Mouse (Mus musculus): ENCODE data around the gene Arhgef6.

Arhgef6 gene

DNA sequence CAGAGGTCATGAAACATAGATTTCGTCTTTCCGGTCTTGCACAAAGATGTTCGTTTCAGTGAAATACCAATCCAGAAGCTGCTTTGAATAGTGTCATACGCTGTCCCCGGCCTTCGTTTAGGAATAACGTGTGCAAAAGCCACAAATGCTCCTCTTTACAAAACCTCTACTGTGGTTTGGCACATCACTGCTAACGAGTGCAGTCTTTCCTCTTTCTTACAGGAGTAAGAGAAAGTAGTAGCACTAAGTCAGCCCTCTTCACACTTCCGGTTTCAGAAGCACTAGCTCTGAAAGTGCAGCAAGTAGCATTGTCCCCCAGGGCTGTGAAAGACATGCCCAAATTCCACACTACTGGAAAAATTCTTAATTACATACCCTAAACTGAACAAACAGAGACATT is 142.2 kb downstream of the Arhgef6 start:
- no peak for DNase-seq (ENCODE audit: low spot score)

DNA sequence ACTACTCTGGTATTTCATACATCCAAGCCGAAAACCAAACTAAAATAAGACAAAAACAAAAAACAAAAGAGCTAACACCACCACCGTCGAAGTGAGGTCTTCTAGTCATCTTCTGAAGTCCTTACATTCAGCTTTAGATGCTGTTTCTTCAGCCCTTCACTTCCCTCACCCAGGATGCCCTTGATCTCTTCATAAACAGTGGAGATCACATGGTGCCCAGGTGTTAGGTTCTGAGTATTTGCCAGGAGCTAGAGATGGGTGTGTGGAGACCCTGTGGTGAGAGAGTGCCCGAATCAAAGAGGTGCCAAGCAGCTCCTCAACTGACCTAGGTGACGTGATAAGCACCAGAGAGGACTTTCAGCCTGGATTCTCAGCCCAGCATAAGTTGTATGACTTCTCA is 149.2 kb downstream of the Arhgef6 start:
- no peak for DNase-seq (ENCODE audit: low spot score)

GRCm38 (mm10) chrX:57187301-57187700 is 151.2 kb downstream of the Arhgef6 start:
- no peak for DNase-seq (ENCODE audit: low spot score)

- DNase-seq (ENCODE audit: low spot score), result no peak
Observed at GRCm38 (mm10) chrX:57183359-57183758, 155.2 kb downstream of the Arhgef6 start.

DNA sequence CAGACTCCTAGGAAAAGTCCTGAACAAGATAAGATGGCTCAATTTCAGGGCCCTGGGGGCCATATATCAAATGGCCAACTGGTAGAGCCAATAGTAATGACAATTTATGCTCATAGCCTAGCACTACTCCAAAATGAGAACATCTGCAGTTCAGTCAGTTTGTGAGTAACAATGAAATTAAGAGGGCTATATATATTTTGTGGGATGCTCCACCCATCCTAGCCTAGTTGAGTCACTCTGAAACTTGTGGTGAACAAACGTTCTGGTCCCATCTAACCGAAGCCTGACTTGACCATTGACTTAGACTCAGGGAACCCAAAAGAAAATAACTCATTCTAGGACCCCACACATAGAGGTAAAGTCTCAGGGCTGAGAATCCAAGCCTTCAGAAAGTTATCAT is 156.1 kb downstream of the Arhgef6 start:
- DNase-seq (ENCODE audit: low spot score), result no peak

Measured in MN1 (cell line).